Comparison of ENCODE assay signal across 9 mouse cellular contexts in the genomic region with DNA sequence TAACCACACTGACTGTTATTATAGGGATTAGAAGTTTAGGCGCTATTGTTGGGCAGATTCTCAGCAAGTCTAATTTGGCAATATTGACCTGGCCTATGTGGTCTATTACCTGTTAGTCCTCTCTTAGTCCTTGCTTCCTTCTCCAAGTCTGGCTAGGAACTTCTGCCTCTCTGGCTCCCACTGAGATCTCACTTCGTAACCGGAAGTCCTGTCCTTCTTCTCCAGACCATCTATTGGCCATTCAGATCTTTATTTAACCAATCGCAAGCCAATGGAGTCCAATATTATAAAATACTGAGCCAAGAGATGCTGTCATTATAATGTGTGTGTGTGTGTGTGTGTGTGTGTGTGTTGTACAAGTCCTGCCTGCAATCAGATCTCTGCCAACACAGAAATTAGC. TPM values are rescaled to one million over a fixed set of nuclear protein-coding genes. Genes with fewer than 3 reads are reported as not detected.
A peak's percentile ranks its signal among the peaks of the same experiment; 100 is the strongest.
DNase-seq lines count a peak whose midpoint lies in the region; ATAC-seq lines count a peak whose summit lies in the region.
"Had no signal": no experiment of that assay in that cellular context is flagged by ENCODE, and none has a peak within 500 bp of the region (broad histone marks: within the 10 kb centered on the region; RNA-seq: fewer than 3 reads in every experiment).

No protein-coding gene starts in this region.

- 52% methylated on average over 4 of the region's 4 CpGs for WGBS in heart, embryonic 10.5 days
- 59% methylated on average over 4 of the region's 4 CpGs for WGBS in liver, embryonic 12.5 days (ENCODE audit: insufficient replicate concordance)

- peaks cover 45% of the 10 kb centered on the region for H3K27me3 ChIP-seq in heart, embryonic 10.5 days (ENCODE audit: insufficient read depth, poor library complexity, severe bottlenecking)
- H3K27me3 ChIP-seq in liver, embryonic 12.5 days (replicated peaks) = peaks cover 44% of the 10 kb centered on the region

- H3K4me2 ChIP-seq in liver, embryonic 12.5 days = peak overlapping the region; percentile 64; the same call in 1 of the 2 replicates

- ATAC-seq in liver, embryonic 12.5 days = no peak
- no peak for ATAC-seq in frontal cortex, adult (ENCODE audit: low TSS enrichment)

- peak; percentile 49 to 77 for DNase-seq in adrenal gland, adult (ENCODE audit: inconsistent age in 2 of 2, low spot score in 1 of 2)
- DNase-seq in adrenal gland, postnatal 25 days = no peak
- peak; percentile 19 for DNase-seq in Muller cell, postnatal 12 days (ENCODE audit: inconsistent ontology term)
- DNase-seq in heart, embryonic 10.5 days (ENCODE audit: low spot score) = peak; percentile 25
- DNase-seq in B cell, adult 2 months = no peak
- no peak for DNase-seq in right cerebral cortex, postnatal 36 days (ENCODE audit: low spot score in 2 of 2)

- no peak overlapping the region; the same call in 1 of the 2 replicates for H3K9ac ChIP-seq in liver, embryonic 12.5 days

- no peak overlapping the region for H3K27ac ChIP-seq in heart, embryonic 10.5 days
- no peak overlapping the region for H3K27ac ChIP-seq in liver, embryonic 12.5 days
- H3K27ac ChIP-seq: macrophage had no signal

- peak overlapping the region; percentile 66 for H3K4me3 ChIP-seq in heart, embryonic 10.5 days
- 0 out of 2 replicates have a peak overlapping the region, but pooled peaks have one; percentile 39 for H3K4me3 ChIP-seq in liver, embryonic 12.5 days

- H3K4me1 ChIP-seq in heart, embryonic 10.5 days = peaks cover 7% of the 10 kb centered on the region
- peaks cover 11% of the 10 kb centered on the region; the same call in 1 of the 2 replicates for H3K4me1 ChIP-seq in liver, embryonic 12.5 days

- no peaks in the 10 kb centered on the region for H3K36me3 ChIP-seq in heart, embryonic 10.5 days
- H3K36me3 ChIP-seq in liver, embryonic 12.5 days = no peaks in the 10 kb centered on the region

- no peaks in the 10 kb centered on the region for H3K9me3 ChIP-seq in heart, embryonic 10.5 days
- 0 out of 2 replicates have a peak, but pooled peaks cover 8% of the 10 kb centered on the region for H3K9me3 ChIP-seq in liver, embryonic 12.5 days (replicated peaks)

RNA-seq across cellular contexts. Expression of a gene that starts 11.7 kb away (rescaled TPM):
- total RNA-seq in adrenal gland, postnatal 25 days (2021) = 8.3 and 11.2 TPM in 2 replicates
- 5.3 and 6.7 TPM in 2 replicates for polyA plus RNA-seq in heart, embryonic 10.5 days (2016; fragmentation: Nextera tagmentation; extraction: Ambion mirVana)
- 3.9 and 4.1 TPM in 2 replicates for polyA plus RNA-seq in liver, embryonic 12.5 days (2016; fragmentation: Nextera tagmentation; extraction: Ambion mirVana)

RNA-seq across cellular contexts. Expression of a gene that starts 18.8 kb away (rescaled TPM):
- 31.4 and 32.8 TPM in 2 replicates for total RNA-seq in adrenal gland, postnatal 25 days (2021)
- 18.7 and 19.0 TPM in 2 replicates for polyA plus RNA-seq in heart, embryonic 10.5 days (2016; fragmentation: Nextera tagmentation; extraction: Ambion mirVana)
- 4.8 and 5.2 TPM in 2 replicates for polyA plus RNA-seq in liver, embryonic 12.5 days (2016; fragmentation: Nextera tagmentation; extraction: Ambion mirVana)

RNA-seq across cellular contexts. Expression of a gene that starts 22.8 kb away (rescaled TPM):
- total RNA-seq in adrenal gland, postnatal 25 days (2021) = 5.3 and 5.9 TPM in 2 replicates
- 4.6 and 4.8 TPM in 2 replicates for polyA plus RNA-seq in heart, embryonic 10.5 days (2016; fragmentation: Nextera tagmentation; extraction: Ambion mirVana)
- 2.1 and 2.4 TPM in 2 replicates for polyA plus RNA-seq in liver, embryonic 12.5 days (2016; fragmentation: Nextera tagmentation; extraction: Ambion mirVana)

RNA-seq across cellular contexts. Expression of a gene that starts 29.3 kb away (rescaled TPM):
- 9.6 and 10.7 TPM in 2 replicates for total RNA-seq in adrenal gland, postnatal 25 days (2021)
- polyA plus RNA-seq in heart, embryonic 10.5 days (2016; fragmentation: Nextera tagmentation; extraction: Ambion mirVana) = 3.8 and 5.5 TPM in 2 replicates
- polyA plus RNA-seq in liver, embryonic 12.5 days (2016; fragmentation: Nextera tagmentation; extraction: Ambion mirVana) = 1.7 and 1.8 TPM in 2 replicates

RNA-seq across cellular contexts. Expression of a gene that starts 42.5 kb away (rescaled TPM):
- 7.5 and 8.0 TPM in 2 replicates for total RNA-seq in adrenal gland, postnatal 25 days (2021)
- 5.1 and 6.6 TPM in 2 replicates for polyA plus RNA-seq in heart, embryonic 10.5 days (2016; fragmentation: Nextera tagmentation; extraction: Ambion mirVana)
- polyA plus RNA-seq in liver, embryonic 12.5 days (2016; fragmentation: Nextera tagmentation; extraction: Ambion mirVana) = 2.4 and 2.5 TPM in 2 replicates

Comparison
In these comparisons a context has a peak if more than half of its experiments do, and no peak if none do; other contexts are left out.
1. DNase-seq: peak in adrenal gland, adult (2 of 2), Muller cell, postnatal 12 days (single experiment) and heart, embryonic 10.5 days (single experiment); none in adrenal gland, postnatal 25 days (single experiment), B cell, adult 2 months (0 of 2) and right cerebral cortex, postnatal 36 days (0 of 2).